Mouse (Mus musculus) CH12.LX (cell line): ENCODE measurements at regions not wholly inside any gene's neighbourhood (a gene's known extent, or its start where the extent isn't known, plus 50 kb on each side); places are given as distances from the start of the nearest gene placed in this dataset.
A peak's percentile ranks its signal among the peaks of the same experiment; 100 is the strongest.

ENCODE experiments used
- DNase-seq: peaks from one replicate; pipeline ENCODE4 v3.0.0-alpha.2; 2013; ENCODE audit errors: extremely low read depth
- H3K27ac ChIP-seq: 2 replicates; pipeline ENCODE4 v1.5.1; 2012; ENCODE audit warnings: low read depth, mild to moderate bottlenecking, control low read depth, moderate library complexity; ENCODE audit not compliant: insufficient read depth
- H3K27me3 ChIP-seq: replicated peaks from 2 replicates; pipeline ENCODE3; 2012; ENCODE audit warnings: inconsistent platforms
- H3K36me3 ChIP-seq, 2 experiments: replicated peaks in 1 of 2; 2 replicates each; pipeline versions ENCODE3 to v1.6.1; 2012; ENCODE audit warnings: inconsistent platforms in 1 of 2, low read length in 1 of 2, mild to moderate bottlenecking in 1 of 2, mixed read lengths in 1 of 2, moderate library complexity in 1 of 2; ENCODE audit not compliant: control insufficient read depth in 1 of 2, insufficient read depth in 1 of 2
- H3K4me1 ChIP-seq, 2 experiments: 2 replicates each; pipeline ENCODE4 v1.6.1; 2012; ENCODE audit warnings: inconsistent platforms in 1 of 2, moderate library complexity in 1 of 2; ENCODE audit not compliant: insufficient read depth in 2 of 2, control insufficient read depth in 1 of 2
- H3K4me2 ChIP-seq: 2 replicates; pipeline ENCODE4 v1.6.1; 2012; ENCODE audit warnings: low read depth, mild to moderate bottlenecking, control low read depth; ENCODE audit not compliant: poor library complexity, insufficient read depth, severe bottlenecking
- H3K4me3 ChIP-seq, 3 experiments: fragments of 150-350 bp in 1 of 3; sonication (generic) in 1 of 3; replicated peaks in 1 of 3; 2 replicates each; pipeline versions ENCODE3 to v1.5.1; 2011 to 2012; ENCODE audit warnings: low read depth in 2 of 3, low read length in 2 of 3, mild to moderate bottlenecking in 2 of 3, moderate library complexity in 2 of 3, control low read depth in 1 of 3, improper control_type of control experiment in 1 of 3, inconsistent platforms in 1 of 3, mixed read lengths in 1 of 3; ENCODE audit not compliant: poor library complexity in 1 of 3
- H3K79me2 ChIP-seq: replicated peaks from 2 replicates; pipeline ENCODE4 v1.6.1; 2012; ENCODE audit warnings: mild to moderate bottlenecking, moderate library complexity; ENCODE audit not compliant: control insufficient read depth, poor library complexity, insufficient read depth, severe bottlenecking; ENCODE audit errors: extremely low read depth
- H3K9ac ChIP-seq: 2 replicates; pipeline ENCODE4 v1.6.1; 2012; ENCODE audit warnings: low read depth, mild to moderate bottlenecking, control low read depth, moderate library complexity; ENCODE audit not compliant: insufficient read depth
- H3K9me3 ChIP-seq: replicated peaks from 2 replicates; pipeline ENCODE3; 2012; ENCODE audit warnings: low read length, inconsistent platforms, mixed read lengths
- CHD2 ChIP-seq: IDR thresholded peaks from 2 replicates; pipeline ENCODE4 v1.6.1; 2011; ENCODE audit warnings: low read length, improper control_type of control experiment
- CTCF ChIP-seq, 2 experiments: IDR thresholded peaks in 1 of 2; conservative IDR thresholded peaks in 1 of 2; 2 replicates each; pipeline ENCODE4 v1.5.1; 2011 to 2012; ENCODE audit warnings: low read depth in 2 of 2, low read length in 2 of 2, improper control_type of control experiment in 1 of 2, inconsistent platforms in 1 of 2, mild to moderate bottlenecking in 1 of 2, moderate library complexity in 1 of 2
- E2F4 ChIP-seq: IDR thresholded peaks from 2 replicates; pipeline ENCODE4 v1.6.1; 2011; ENCODE audit warnings: low read depth, low read length, improper control_type of control experiment; ENCODE audit not compliant: insufficient replicate concordance
- EP300 ChIP-seq: IDR thresholded peaks from 2 replicates; pipeline ENCODE4 v1.6.1; 2011; ENCODE audit warnings: low read length, improper control_type of control experiment
- HCFC1 ChIP-seq: IDR thresholded peaks from 2 replicates; pipeline ENCODE4 v1.6.1; 2012; ENCODE audit warnings: low read depth, mild to moderate bottlenecking, inconsistent platforms, low read length, improper control_type of control experiment
- IRF4 ChIP-seq: IDR thresholded peaks from 2 replicates; pipeline ENCODE4 v1.6.1; 2014; ENCODE audit warnings: low read depth, mild to moderate bottlenecking, inconsistent platforms, low read length, improper control_type of control experiment
- MAFK ChIP-seq: IDR thresholded peaks from 2 replicates; pipeline ENCODE4 v1.6.1; 2011; ENCODE audit warnings: low read length, improper control_type of control experiment; ENCODE audit not compliant: insufficient replicate concordance
- MAX ChIP-seq: IDR thresholded peaks from 2 replicates; pipeline ENCODE4 v1.6.1; 2011; ENCODE audit warnings: low read length, improper control_type of control experiment
- MAZ ChIP-seq: IDR thresholded peaks from 2 replicates; pipeline ENCODE4 v1.6.1; 2012; ENCODE audit warnings: low read depth, mild to moderate bottlenecking, inconsistent platforms, low read length, improper control_type of control experiment, moderate library complexity
- NELFE ChIP-seq: IDR thresholded peaks from 2 replicates; pipeline ENCODE4 v1.6.1; 2011; ENCODE audit warnings: low read depth, low read length, improper control_type of control experiment
- RAD21 ChIP-seq: IDR thresholded peaks from 2 replicates; pipeline ENCODE4 v1.6.1; 2011; ENCODE audit warnings: low read depth, mild to moderate bottlenecking, low read length, improper control_type of control experiment, moderate library complexity
- TBP ChIP-seq: conservative IDR thresholded peaks from 2 replicates; pipeline ENCODE4 v1.6.1; 2011; ENCODE audit warnings: low read depth, low read length, improper control_type of control experiment
- TCF12 ChIP-seq: IDR thresholded peaks from 2 replicates; pipeline ENCODE4 v1.6.1; 2014; ENCODE audit warnings: low read depth, mild to moderate bottlenecking, inconsistent platforms, low read length, improper control_type of control experiment
- USF1 ChIP-seq: IDR thresholded peaks from 2 replicates; pipeline ENCODE4 v1.6.1; 2014; ENCODE audit warnings: low read depth, mild to moderate bottlenecking, inconsistent platforms, low read length, improper control_type of control experiment
- USF2 ChIP-seq: conservative IDR thresholded peaks from 2 replicates; pipeline ENCODE4 v1.6.1; 2011; ENCODE audit warnings: low read depth, low read length, improper control_type of control experiment
- ZKSCAN1 ChIP-seq: IDR thresholded peaks from 2 replicates; pipeline ENCODE4 v1.6.1; 2012; ENCODE audit warnings: low read depth, inconsistent platforms, low read length, improper control_type of control experiment, borderline replicate concordance
- ZMIZ1 ChIP-seq: IDR thresholded peaks from 2 replicates; pipeline ENCODE4 v1.6.1; 2012; ENCODE audit warnings: low read depth, mild to moderate bottlenecking, inconsistent platforms, low read length, improper control_type of control experiment
- dilution Hi-C: fragments of 300-500 bp; cut with MboI; formaldehyde crosslinking; loops from 2 replicates; pipeline ENCODE4 v1.14.3; 2020; ENCODE audit warnings: low sequenced_read_pairs; ENCODE audit not compliant: extremely low pct_unique_long_range_greater_than_20kb, extremely low pct_ligation_motif_present
- in situ Hi-C: fragments of 300-500 bp; cut with MboI; formaldehyde crosslinking; loops from 3 replicates; pipeline ENCODE4 v1.14.3; 2019; ENCODE audit warnings: low sequenced_read_pairs, low pct_ligation_motif_present, low pct_unique_long_range_greater_than_20kb, mixed read lengths

DNA sequence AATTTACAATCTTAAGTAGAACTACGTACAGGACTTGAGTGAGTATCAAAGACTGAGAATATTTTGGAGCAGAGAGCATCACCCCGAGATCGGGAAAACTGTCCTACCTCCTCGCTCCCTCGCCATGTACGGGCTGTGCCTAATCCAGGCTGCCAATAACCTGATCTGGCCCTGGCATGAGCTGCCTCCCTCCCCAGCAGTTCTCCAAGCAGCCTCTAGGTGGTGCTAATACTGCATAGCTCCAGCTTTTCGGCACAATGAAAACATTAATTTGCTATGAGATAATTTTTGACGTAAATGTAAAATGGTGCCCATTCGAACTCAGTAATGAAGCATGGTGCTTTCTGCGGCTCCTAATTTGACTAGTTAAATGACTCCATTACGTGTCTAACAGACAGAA, 399.6 kb downstream of the Zfp536 start:
- Histone ChIP-seq H3K4me3 (no peak overlapping the region), H3K27me3 (no peaks in the 10 kb centered on the region), H3K9ac (no peak overlapping the region), H3K36me3 (no peaks in the 10 kb centered on the region), H3K4me1 (no peaks in the 10 kb centered on the region), H3K9me3 (peaks cover 77% of the 10 kb centered on the region), H3K27ac (no peak overlapping the region), H3K4me2 (no peak overlapping the region), H3K79me2 (no peaks in the 10 kb centered on the region)
- dilution Hi-C loops (no loop called here), in situ Hi-C loops (loop anchor here (10.0 to 25.0 kb wide), 3 partner anchors 801 to 1712 kb away; no protein-coding TSS in a partner anchor)
- peak; percentile 46 for TF ChIP-seq RAD21
- no peak for TF ChIP-seq NELFE
- TF ChIP-seq ZKSCAN1: no peak
- no peak for TF ChIP-seq MAFK
- TF ChIP-seq CTCF (conservative IDR thresholded peaks at IDR 0.05 in 1 of 2, IDR thresholded peaks at IDR 0.05 in 1 of 2; ENCODE audit: low read depth in 2 of 2, low read length in 2 of 2): peak in 1 of 2 experiments; percentile 53; a peak in 2 of 4 replicates
- no peak for TF ChIP-seq EP300
- no peak for TF ChIP-seq USF1
- peak; percentile 1 for DNase-seq

DNA sequence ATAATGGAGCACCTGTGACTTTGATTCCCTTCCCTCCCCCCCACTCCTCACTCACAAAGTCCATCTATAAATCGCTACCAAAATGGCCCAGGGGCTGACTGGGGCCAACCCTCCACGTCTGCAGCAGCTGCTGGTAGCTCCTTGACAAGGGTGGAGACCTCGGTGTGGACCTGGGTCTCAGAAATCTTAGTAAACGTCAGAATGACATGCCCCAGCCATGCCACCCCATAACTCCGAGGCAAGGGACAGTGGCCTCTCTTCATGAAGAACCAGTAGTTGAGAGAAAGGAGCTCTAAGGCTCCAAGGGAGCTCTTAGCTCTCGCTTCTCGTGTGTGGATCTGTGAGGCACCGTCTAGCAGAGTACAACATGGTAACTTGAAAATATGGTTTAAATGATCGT, 398.4 kb downstream of the Zfp536 start:
- no peak for DNase-seq
- dilution Hi-C loops: no loop called here
- Histone ChIP-seq H3K4me2 (no peak overlapping the region), H3K4me3 (no peak overlapping the region), H3K27me3 (no peaks in the 10 kb centered on the region), H3K9ac (no peak overlapping the region), H3K79me2 (no peaks in the 10 kb centered on the region), H3K4me1 (no peaks in the 10 kb centered on the region), H3K36me3 (no peaks in the 10 kb centered on the region), H3K9me3 (peaks cover 71% of the 10 kb centered on the region), H3K27ac (no peak overlapping the region)
- in situ Hi-C loops: loop anchor here (10.0 kb wide), 1 partner anchor 800 kb away; no protein-coding TSS in a partner anchor
- TF ChIP-seq USF2 (no peak), NELFE (no peak)

DNA sequence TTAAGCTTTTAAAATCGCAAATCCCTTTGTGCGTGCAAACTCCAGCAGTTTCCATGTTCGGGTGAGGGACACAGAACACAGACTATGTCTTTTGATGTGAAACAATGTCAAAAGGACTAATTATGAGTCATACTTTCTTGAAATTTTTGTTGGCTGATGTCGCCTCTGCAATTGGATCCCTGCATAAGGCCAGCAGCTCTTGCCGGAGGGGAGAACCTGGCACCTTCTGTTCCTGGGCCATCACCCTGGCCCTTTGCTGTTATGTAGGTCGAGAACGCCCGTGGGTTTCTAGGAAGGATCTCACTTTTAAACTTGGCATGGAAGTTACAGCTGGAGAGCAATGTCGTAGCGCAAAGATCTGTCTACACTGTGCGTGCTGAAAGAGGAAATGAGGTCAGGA, 397.9 kb downstream of the Zfp536 start:
- Histone ChIP-seq H3K4me3 (no peak overlapping the region), H3K4me1 (no peaks in the 10 kb centered on the region), H3K27ac (no peak overlapping the region), H3K9ac (no peak overlapping the region), H3K79me2 (no peaks in the 10 kb centered on the region), H3K9me3 (peaks cover 67% of the 10 kb centered on the region), H3K27me3 (no peaks in the 10 kb centered on the region), H3K4me2 (no peak overlapping the region), H3K36me3 (no peaks in the 10 kb centered on the region)
- dilution Hi-C loops (no loop called here), in situ Hi-C loops (loop anchor here (10.0 kb wide), 1 partner anchor 799 kb away; no protein-coding TSS in a partner anchor)
- DNase-seq: no peak
- TF ChIP-seq IRF4: no peak
- TF ChIP-seq HCFC1: no peak
- no peak for TF ChIP-seq TBP
- no peak for TF ChIP-seq ZMIZ1
- TF ChIP-seq TCF12: no peak
- no peak for TF ChIP-seq MAX
- no peak for TF ChIP-seq ZKSCAN1
- no peak for TF ChIP-seq E2F4
- no peak for TF ChIP-seq MAZ
- TF ChIP-seq CHD2: no peak
- TF ChIP-seq USF2: no peak
- TF ChIP-seq RAD21: no peak
- TF ChIP-seq USF1: no peak
- TF ChIP-seq MAFK: no peak
